Mouse (Mus musculus) c-Kit-positive CD71-positive TER-119-positive erythroid progenitor cells, embryonic 14.5 days (primary cell): ENCODE measurements around the gene Opn1sw.
"Not testable (repeated sequence)": the region's sequence is repeated elsewhere in the genome, so short reads cannot be mapped to it uniquely, and the experiment has no call there.

Source experiments
- DNase-seq: peaks from one replicate; pipeline ENCODE4 v3.0.0-alpha.2; 2013; ENCODE audit warnings: low spot score

The Opn1sw gene

GRCm38 (mm10) chr6:29396714-29397540 lies 8.7 kb upstream of the Opn1sw start:
- DNase-seq, result no peak

DNA sequence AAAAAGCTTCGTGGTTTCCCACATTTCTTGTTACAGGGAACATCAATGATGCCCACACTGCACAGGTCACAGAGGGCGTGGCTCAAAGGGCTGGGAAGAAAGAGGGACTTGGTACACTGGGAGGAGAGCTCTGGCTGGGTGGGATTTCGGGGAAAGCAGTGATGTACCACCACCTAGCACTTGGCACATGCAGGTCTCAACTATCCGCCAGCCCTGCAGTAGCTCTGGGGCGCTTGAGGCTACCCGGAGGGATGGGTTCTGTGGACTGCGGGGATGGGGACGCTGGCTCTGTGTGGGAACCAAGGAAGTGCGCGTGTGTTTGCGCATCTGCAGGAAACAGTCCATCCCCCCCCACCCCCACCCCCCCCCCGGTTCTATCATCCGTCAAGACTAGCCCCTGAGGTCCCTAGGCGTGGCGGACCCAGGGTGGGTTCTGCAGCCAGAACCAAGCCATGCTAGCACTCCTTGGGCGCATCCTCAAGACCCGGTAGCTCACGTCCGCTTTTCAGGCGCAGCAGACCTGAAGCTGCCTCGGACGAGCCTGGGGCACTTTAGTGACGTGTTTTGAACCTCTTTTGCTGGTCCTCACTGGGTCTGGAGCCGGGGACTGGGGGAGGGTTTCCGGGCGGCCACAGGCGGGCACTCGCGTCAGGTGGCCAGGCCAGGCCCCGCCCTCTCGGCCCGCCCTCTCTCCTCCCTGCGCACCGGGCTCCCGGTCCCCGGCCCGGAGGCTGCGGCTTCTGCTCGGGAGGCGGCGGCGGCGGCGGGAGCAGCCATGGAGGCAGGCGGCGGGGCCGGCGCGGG lies 7.8 kb upstream of the Opn1sw start, which contains the start of gene Ccdc136:
Ccdc136 (plus strand) TSS at position 400 of the 804 bp plus-strand sequence.
- DNase-seq, result no peak

DNA sequence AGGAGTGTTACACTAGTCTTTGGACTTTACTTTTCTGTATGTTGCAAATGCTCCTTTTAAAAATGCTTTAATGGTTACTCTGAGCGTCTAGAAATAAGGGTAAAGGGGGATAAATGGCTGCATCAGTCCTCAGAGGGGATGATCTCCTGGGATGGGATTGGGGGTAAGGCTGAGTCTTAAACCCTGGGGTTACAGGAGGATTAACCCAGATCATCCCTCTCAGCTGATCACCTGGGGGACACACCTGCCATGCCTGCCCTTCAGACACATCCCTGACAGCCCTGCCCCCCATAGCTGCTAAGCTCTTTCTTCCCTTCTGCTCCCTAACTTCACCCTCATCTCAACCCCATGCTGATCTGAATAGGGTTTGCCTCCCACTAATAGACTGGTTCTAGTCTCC lies 6.0 kb upstream of the Opn1sw start:
- no peak for DNase-seq

- DNase-seq, result no peak
Measured at GRCm38 (mm10) chr6:29391802-29392201, 3.5 kb upstream of the Opn1sw start.

- not testable (repeated sequence) for DNase-seq
Measured at GRCm38 (mm10) chr6:29391241-29391640, 3.0 kb upstream of the Opn1sw start.

DNA sequence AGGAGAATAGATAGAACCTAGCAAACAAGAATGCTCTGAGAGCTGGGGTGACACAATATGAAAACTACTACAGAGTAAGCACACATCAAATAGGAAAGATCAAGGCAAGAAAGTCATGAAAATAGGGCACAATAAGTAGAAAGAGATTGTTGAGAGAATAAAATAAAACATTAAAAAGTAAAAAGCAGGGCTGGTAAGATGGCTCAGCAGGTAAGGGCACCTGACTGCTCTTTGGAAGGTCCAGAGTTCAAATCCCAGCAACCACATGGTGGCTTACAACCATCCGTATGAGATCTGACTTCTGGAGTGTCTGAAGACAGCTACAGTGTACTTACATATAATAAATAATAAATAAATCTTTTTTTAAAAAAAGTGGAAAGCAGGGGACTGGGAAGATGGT lies 2.2 kb upstream of the Opn1sw start:
- not testable (repeated sequence) for DNase-seq

DNA sequence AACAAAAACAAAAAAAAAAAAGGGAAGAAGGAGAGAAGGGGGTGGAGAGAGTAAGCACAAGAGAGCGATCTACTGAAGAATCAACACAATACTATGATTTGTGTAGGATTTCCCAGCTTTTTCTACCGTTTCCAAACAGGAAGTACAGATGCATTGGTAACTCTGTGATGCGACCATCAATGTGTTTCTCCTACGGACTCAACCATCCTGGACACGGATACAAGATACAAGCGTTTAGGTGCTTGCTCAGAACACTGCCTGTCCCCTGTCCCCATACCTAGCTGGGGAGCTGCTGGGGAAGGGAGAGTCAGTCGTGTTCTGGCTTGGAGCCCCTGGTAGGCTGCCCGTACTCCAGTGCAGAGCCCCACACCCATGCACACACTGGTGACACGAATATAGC lies 1.2 kb upstream of the Opn1sw start:
- DNase-seq, result no peak

GRCm38 (mm10) chr6:29388606-29389080 lies 375 bp upstream of the Opn1sw start:
- peak; percentile 35 for DNase-seq

- DNase-seq, result no peak
Measured at GRCm38 (mm10) chr6:29382442-29382841, 5.8 kb downstream of the Opn1sw start.

GRCm38 (mm10) chr6:29379954-29380353 lies 8.3 kb downstream of the Opn1sw start:
- no peak for DNase-seq

GRCm38 (mm10) chr6:29378678-29379077 lies 9.6 kb downstream of the Opn1sw start:
- no peak for DNase-seq

DNA sequence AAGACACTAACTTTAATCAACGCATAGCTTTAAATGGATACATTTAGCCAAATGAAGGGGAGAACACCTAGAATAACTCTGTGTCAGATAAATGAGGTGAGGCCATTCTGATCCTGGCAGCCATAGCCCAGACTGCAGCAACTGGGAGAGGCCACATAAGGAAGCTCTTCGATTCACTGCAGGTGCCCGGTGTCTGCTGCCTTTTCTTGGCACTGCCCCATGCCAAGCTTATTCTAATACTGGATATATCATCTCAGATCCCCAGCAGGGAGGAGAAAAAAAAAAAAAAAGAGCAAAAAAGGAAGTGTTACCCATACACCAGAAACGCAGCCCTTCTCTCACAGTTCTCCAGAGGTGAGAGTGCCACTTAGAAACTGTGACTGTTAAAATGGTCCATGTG lies 10.9 kb downstream of the Opn1sw start:
- no peak for DNase-seq

DNA sequence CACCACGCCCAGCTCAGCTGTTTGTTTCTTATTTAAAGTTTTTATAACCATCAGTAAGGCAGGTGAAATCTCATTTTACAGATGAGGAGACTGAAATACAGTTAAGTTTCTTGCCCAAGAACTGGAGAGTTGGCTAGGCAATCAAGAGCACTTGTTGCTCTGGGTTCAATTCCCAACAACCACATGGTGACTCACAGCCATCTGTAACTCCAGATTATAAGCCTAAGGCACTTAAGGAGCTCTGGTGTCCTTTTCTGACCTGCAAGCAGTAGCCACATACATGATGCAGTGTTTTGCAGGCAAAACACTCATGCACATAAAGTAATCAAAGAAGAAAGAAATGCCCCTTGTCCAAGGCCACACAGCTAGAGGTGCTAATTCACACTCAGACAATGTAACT lies 23.0 kb downstream of the Opn1sw start:
- no peak for DNase-seq

GRCm38 (mm10) chr6:29363129-29363515 lies 25.1 kb downstream of the Opn1sw start:
- DNase-seq, result no peak

DNA sequence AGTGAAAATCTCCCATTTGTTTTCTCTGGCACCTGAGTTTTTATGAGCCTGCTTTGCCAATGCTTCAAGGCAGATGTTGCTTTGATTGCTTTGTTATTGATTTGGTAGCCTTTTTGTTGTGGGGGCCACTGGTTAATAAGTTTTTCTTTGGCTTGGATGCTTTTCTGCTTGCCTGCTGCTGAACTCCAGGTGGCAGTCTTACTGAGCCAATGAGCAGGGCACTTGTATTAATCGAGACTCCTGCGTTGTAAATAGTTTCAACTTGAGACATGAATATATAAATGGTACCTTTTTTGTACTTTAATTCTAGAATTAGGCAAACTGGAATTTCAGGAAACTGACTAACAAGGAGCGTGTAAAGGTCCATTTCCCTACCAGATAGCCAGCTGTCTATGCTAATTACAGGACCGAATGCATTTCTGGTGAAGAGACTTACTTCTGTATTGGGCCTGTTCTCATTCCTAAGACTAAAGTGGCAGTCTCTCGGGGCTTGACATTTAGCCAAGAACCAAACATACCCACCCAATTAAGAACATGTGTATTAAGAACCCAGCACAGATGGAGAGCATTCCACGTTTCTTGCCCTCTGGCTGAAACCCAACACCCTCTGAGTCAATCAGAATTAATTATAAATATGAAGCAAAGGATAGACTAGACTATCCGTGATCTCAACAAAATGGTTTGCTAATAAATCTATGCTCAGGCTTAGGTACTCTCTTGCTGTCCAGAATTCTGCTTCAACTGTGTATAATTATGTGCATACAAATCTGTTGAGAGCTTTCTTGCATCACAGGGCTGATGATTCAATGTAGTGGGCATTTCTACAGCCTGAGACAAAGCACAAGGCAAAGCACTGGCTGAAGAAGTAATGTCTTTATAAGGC lies 25.8 kb downstream of the Opn1sw start:
- DNase-seq, result no peak

DNA sequence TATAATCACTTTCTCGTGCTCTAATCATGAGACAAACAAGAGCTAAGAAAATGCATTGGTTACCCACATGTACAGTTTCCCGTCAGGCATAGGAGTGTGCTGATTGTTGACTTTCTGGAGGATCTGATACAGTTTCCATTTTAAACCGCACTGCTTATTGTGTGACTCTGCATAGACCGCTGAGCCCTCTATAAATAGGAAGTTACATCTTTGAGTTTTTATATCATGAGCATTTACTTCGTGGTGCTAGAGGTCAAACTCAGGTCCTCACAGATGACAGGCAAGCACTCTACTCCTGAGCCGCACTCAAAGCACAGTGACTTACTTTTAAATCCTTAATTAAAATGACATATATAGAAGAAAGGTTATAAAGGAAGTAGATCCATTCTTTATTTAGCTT lies 28.1 kb downstream of the Opn1sw start:
- no peak for DNase-seq

- no peak for DNase-seq
Measured at GRCm38 (mm10) chr6:29359386-29359785, 28.9 kb downstream of the Opn1sw start.

- peak; percentile 29 for DNase-seq
Measured at GRCm38 (mm10) chr6:29352816-29353215, 35.5 kb downstream of the Opn1sw start.

- DNase-seq, result peak; percentile 42
Measured at GRCm38 (mm10) chr6:29351613-29352012, 36.7 kb downstream of the Opn1sw start.

DNA sequence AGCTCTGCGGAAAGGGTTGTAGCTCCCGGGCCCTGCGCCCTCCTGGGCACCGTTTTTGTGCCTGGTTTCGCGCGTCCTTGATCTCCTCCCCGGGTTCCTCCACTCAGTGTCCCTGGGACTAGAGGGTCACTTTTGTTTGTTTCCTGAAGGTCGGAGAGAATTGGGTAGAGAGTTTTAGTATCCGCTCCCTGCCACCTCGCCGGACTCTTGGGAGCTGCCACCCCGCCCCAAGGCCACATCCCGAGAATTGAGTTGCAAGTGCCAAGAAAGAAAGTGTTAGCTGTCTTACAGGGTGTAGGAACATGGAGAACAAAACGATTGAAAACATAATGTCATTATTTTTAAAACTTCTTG lies 39.9 kb downstream of the Opn1sw start:
- no peak for DNase-seq

DNA sequence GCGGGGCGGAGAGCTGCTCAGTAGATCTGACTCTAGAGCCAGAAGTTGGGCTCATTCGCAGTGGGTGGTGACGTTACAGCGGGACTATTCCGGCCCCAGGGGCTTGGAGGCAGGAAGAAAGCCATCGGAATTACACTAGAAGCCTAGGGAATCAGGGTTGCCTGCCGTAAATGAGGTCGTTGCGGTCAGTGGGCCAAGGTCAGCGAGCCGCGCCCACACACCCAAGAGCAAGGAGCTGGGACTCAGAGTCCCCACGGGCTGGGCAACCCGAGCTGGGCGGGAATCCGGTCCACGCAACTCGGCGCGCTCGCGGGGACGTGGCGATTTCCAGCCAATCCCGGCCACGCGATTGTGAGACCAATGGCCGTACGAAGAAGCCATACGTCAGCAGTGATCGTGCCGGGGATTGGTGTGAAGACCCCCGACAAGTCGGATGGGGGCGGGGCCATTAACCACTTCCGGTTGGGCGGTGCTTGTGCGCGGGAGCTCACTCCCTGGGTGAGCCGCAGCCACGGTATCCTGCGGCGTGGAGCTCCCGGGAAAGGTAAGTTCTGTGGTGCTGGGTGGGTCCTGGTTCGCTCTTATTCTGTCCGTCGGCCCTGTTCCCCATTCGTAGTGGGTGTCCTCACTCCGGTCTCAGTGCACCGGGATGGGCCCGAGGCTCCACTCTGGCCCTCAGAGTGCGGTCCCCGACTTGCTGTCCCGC lies 40.5 kb downstream of the Opn1sw start, which contains the start of gene Calu:
Calu (plus strand) TSS at position 405 of the 706 bp plus-strand sequence.
- peak; percentile 98 for DNase-seq
